Mouse (Mus musculus) intestine, postnatal 0 days (tissue): ENCODE data around the gene Kazn. TPM values are rescaled to one million over a fixed set of nuclear protein-coding genes. Genes with fewer than 3 reads are reported as not detected.

Experiments used
- ATAC-seq: fragments of 200-750 bp; cut with Nextera tagmentation; 2 replicates; pipeline ENCODE4 v1.8.0; 2017; ENCODE audit warnings: mild to moderate bottlenecking, moderate TSS enrichment, moderate library complexity
- H3K27ac ChIP-seq: fragments of 300-500 bp; sonication (generic); 2 replicates; pipeline ENCODE4 v1.5.1; 2014; ENCODE audit warnings: mild to moderate bottlenecking, low read depth, low read length, moderate library complexity
- H3K27me3 ChIP-seq: fragments of 300-500 bp; sonication (generic); replicated peaks from 2 replicates; pipeline ENCODE4 v1.6.1; 2014; ENCODE audit warnings: low read length, mixed read lengths; ENCODE audit not compliant: control insufficient read depth, insufficient read depth
- H3K36me3 ChIP-seq: fragments of 300-500 bp; sonication (generic); 2 replicates; pipeline ENCODE4 v1.6.1; 2014; ENCODE audit warnings: mild to moderate bottlenecking, moderate library complexity; ENCODE audit not compliant: control insufficient read depth, insufficient read depth
- H3K4me1 ChIP-seq: fragments of 300-500 bp; sonication (generic); replicated peaks from 2 replicates; pipeline ENCODE4 v1.6.1; 2014; ENCODE audit warnings: antibody characterized with exemption, low read length, mixed read lengths; ENCODE audit not compliant: control insufficient read depth, insufficient read depth
- H3K4me2 ChIP-seq: fragments of 300-500 bp; sonication (generic); replicated peaks from 2 replicates; pipeline ENCODE4 v1.6.1; 2014; ENCODE audit warnings: low read depth, mild to moderate bottlenecking, moderate library complexity
- H3K4me3 ChIP-seq: fragments of 300-500 bp; sonication (generic); 2 replicates; pipeline ENCODE4 v1.5.1; 2014; ENCODE audit warnings: low read depth, low read length
- H3K9ac ChIP-seq: fragments of 300-500 bp; sonication (generic); 2 replicates; pipeline ENCODE4 v1.6.1; 2014; ENCODE audit warnings: mild to moderate bottlenecking, low read depth, low read length
- H3K9me3 ChIP-seq: fragments of 300-500 bp; sonication (generic); 2 replicates; pipeline ENCODE4 v1.6.1; 2016; ENCODE audit warnings: mixed run types; ENCODE audit not compliant: control insufficient read depth
- CTCF ChIP-seq: sonication (generic); IDR thresholded peaks from 2 replicates; pipeline ENCODE4 v1.5.1; 2016; ENCODE audit warnings: low read depth, mild to moderate bottlenecking, control low read depth, antibody characterized with exemption, moderate library complexity
- WGBS: fragments of 180-500 bp; shearing (Covaris S2); extraction: QIAGEN DNeasy Blood & Tissue Kit; methylation state at CpG from one replicate; pipeline ENCODE4 v1.1.7; 2014; 5-methylcytosine and 5-hydroxymethylcytosine counted together
- polyA plus RNA-seq: library from polyadenylated mRNA; unstranded; fragments of >200 nt; fragmentation: Nextera tagmentation; extraction: Ambion mirVana; gene quantifications from 2 replicates; pipeline ENCODE4 v1.2.1, GENCODE M21; 2015

Kazn gene
- polyA plus RNA-seq, 1 experiment from 2014 or later: 17.5 TPM

- Histone ChIP-seq H3K36me3 (no peaks in the 10 kb centered on the region), H3K27me3 (no peaks in the 10 kb centered on the region), H3K4me3 (no peak overlapping the region), H3K4me1 (no peaks in the 10 kb centered on the region), H3K27ac (no peak overlapping the region), H3K4me2 (no peak overlapping the region), H3K9me3 (no peaks in the 10 kb centered on the region), H3K9ac (no peak overlapping the region)
- TF ChIP-seq CTCF: no peak
- peak; percentile 72 for ATAC-seq
- WGBS: 74% methylated on average over 10 of the region's 10 CpGs
Measured at GRCm38 (mm10) chr4:142258730-142259129, 19.5 kb upstream of the Kazn start.

GRCm38 (mm10) chr4:142254088-142254487 is 14.9 kb upstream of the Kazn start:
- H3K4me2 ChIP-seq: no peak overlapping the region
- ATAC-seq: no peak
- no peaks in the 10 kb centered on the region for H3K9me3 ChIP-seq
- H3K4me1 ChIP-seq: no peaks in the 10 kb centered on the region
- no peaks in the 10 kb centered on the region for H3K36me3 ChIP-seq
- TF ChIP-seq CTCF: peak; percentile 75
- 76% methylated on average over 6 of the region's 6 CpGs for WGBS
- H3K27ac ChIP-seq: no peak overlapping the region
- no peak overlapping the region for H3K9ac ChIP-seq
- no peaks in the 10 kb centered on the region for H3K27me3 ChIP-seq
- no peak overlapping the region for H3K4me3 ChIP-seq

GRCm38 (mm10) chr4:142251471-142252354 is 12.5 kb upstream of the Kazn start:
- Histone ChIP-seq H3K4me3 (no peak overlapping the region), H3K36me3 (no peaks in the 10 kb centered on the region), H3K9me3 (no peaks in the 10 kb centered on the region), H3K27me3 (no peaks in the 10 kb centered on the region), H3K27ac (no peak overlapping the region), H3K4me1 (no peaks in the 10 kb centered on the region), H3K4me2 (no peak overlapping the region), H3K9ac (no peak overlapping the region)
- 48% methylated on average over 12 of the region's 12 CpGs for WGBS
- ATAC-seq: no peak
- no peak for TF ChIP-seq CTCF

- no peak overlapping the region for H3K27ac ChIP-seq
- 93% methylated on average over 8 of the region's 8 CpGs for WGBS
- H3K4me2 ChIP-seq: no peak overlapping the region
- no peak overlapping the region for H3K4me3 ChIP-seq
- ATAC-seq: no peak
- no peaks in the 10 kb centered on the region for H3K4me1 ChIP-seq
- no peak overlapping the region for H3K9ac ChIP-seq
- no peak for TF ChIP-seq CTCF
- no peaks in the 10 kb centered on the region for H3K9me3 ChIP-seq
- H3K36me3 ChIP-seq: no peaks in the 10 kb centered on the region
- H3K27me3 ChIP-seq: no peaks in the 10 kb centered on the region
Measured at GRCm38 (mm10) chr4:142250054-142250453, 10.9 kb upstream of the Kazn start.

- Histone ChIP-seq H3K36me3 (no peaks in the 10 kb centered on the region), H3K9me3 (no peaks in the 10 kb centered on the region), H3K4me1 (no peaks in the 10 kb centered on the region), H3K27me3 (no peaks in the 10 kb centered on the region), H3K4me2 (no peak overlapping the region), H3K9ac (no peak overlapping the region), H3K27ac (no peak overlapping the region), H3K4me3 (no peak overlapping the region)
- peak; percentile 88 for TF ChIP-seq CTCF
- no peak for ATAC-seq
- WGBS: 22% methylated on average over 9 of the region's 9 CpGs
Measured at GRCm38 (mm10) chr4:142249401-142249800, 10.2 kb upstream of the Kazn start.

DNA sequence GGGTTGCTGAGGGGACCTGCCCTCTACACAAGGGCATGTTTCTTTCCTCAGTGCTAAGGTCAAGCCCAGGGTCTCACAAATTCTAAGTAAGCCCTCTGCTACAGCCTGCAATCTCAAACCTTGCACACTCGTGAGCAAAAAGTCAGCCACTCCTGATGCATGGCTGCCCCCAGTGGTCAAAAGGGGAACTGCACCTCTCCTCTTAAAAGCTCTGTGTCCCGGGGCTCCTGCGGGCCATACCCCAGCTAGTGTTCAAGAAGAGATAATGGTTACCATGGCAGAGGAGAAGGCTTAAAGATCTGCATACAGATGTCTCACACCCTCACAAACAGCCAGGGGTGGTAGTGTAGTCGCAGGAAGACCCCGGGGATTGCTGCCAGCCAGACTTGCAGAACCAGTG is 9.2 kb upstream of the Kazn start:
- peak; percentile 8; the same call in 1 of the 2 replicates for ATAC-seq
- no peaks in the 10 kb centered on the region for H3K27me3 ChIP-seq
- no peak overlapping the region for H3K4me2 ChIP-seq
- no peak overlapping the region for H3K4me3 ChIP-seq
- TF ChIP-seq CTCF: peak; percentile 98
- H3K27ac ChIP-seq: no peak overlapping the region
- no peaks in the 10 kb centered on the region for H3K36me3 ChIP-seq
- no peaks in the 10 kb centered on the region for H3K9me3 ChIP-seq
- H3K9ac ChIP-seq: no peak overlapping the region
- WGBS: 5% methylated on average over 5 of the region's 5 CpGs
- H3K4me1 ChIP-seq: no peaks in the 10 kb centered on the region
